Mouse (Mus musculus) ES-E14 (cell line): ENCODE data around the gene Hist1h3h. TPM values are rescaled to one million over a fixed set of nuclear protein-coding genes. Genes with fewer than 3 reads are reported as not detected.
A peak's percentile ranks its signal among the peaks of the same experiment; 100 is the strongest.
"Not testable (repeated sequence)": the region's sequence is repeated elsewhere in the genome, so short reads cannot be mapped to it uniquely, and the experiment has no call there.

Source experiments
- DNase-seq: peaks from one replicate; pipeline ENCODE4 v3.0.0-alpha.2; 2013; ENCODE audit warnings: low read depth, low spot score
- H3K27ac ChIP-seq: 2 replicates; pipeline ENCODE4 v1.5.1; 2012; ENCODE audit warnings: low read depth, mild to moderate bottlenecking, low read length, moderate library complexity, mixed read lengths; ENCODE audit not compliant: poor library complexity, insufficient read depth, severe bottlenecking
- H3K36me3 ChIP-seq: 2 replicates; pipeline ENCODE4 v1.6.1; 2012; ENCODE audit warnings: mild to moderate bottlenecking, low read length, moderate library complexity, mixed read lengths; ENCODE audit not compliant: control insufficient read depth, poor library complexity, insufficient read depth, severe bottlenecking
- H3K4me1 ChIP-seq, 2 experiments: fragments of 150-350 bp in 1 of 2; sonication (generic) in 1 of 2; 2 replicates each; pipeline ENCODE4 v1.6.1; 2012; ENCODE audit warnings: low read length in 2 of 2, mild to moderate bottlenecking in 1 of 2, mixed read lengths in 1 of 2; ENCODE audit not compliant: control insufficient read depth in 2 of 2, insufficient read depth in 2 of 2, poor library complexity in 1 of 2
- H3K4me3 ChIP-seq, 2 experiments: fragments of 150-350 bp in 1 of 2; sonication (generic) in 1 of 2; 2 replicates each; pipeline ENCODE4 v1.5.1; 2012; ENCODE audit warnings: low read length in 2 of 2, low read depth in 1 of 2, mild to moderate bottlenecking in 1 of 2, mixed read lengths in 1 of 2; ENCODE audit not compliant: insufficient read depth in 1 of 2, poor library complexity in 1 of 2, severe bottlenecking in 1 of 2
- H3K9ac ChIP-seq: 2 replicates; pipeline ENCODE4 v1.6.1; 2012; ENCODE audit warnings: low read depth, mild to moderate bottlenecking, low read length, mixed read lengths; ENCODE audit not compliant: poor library complexity, insufficient read depth, severe bottlenecking
- H3K9me3 ChIP-seq: fragments of 150-350 bp; sonication (generic); 2 replicates; pipeline ENCODE4 v1.6.1; 2012; ENCODE audit warnings: low read depth, mild to moderate bottlenecking, low read length; ENCODE audit not compliant: control insufficient read depth, insufficient read depth
- CHD2 ChIP-seq: IDR thresholded peaks from 2 replicates; pipeline ENCODE4 v1.6.1; 2014; ENCODE audit warnings: mild to moderate bottlenecking, low read depth, low read length, inconsistent platforms
- HCFC1 ChIP-seq: IDR thresholded peaks from 2 replicates; pipeline ENCODE4 v1.6.1; 2012; ENCODE audit warnings: low read length, inconsistent platforms, borderline replicate concordance; ENCODE audit not compliant: insufficient read depth
- MAFK ChIP-seq: IDR thresholded peaks from 2 replicates; pipeline ENCODE4 v1.6.1; 2014; ENCODE audit warnings: mild to moderate bottlenecking, low read depth, low read length, inconsistent platforms; ENCODE audit not compliant: insufficient read depth
- ZC3H11A ChIP-seq: IDR thresholded peaks from 2 replicates; pipeline ENCODE4 v1.6.1; 2012; ENCODE audit warnings: low read depth, mild to moderate bottlenecking, inconsistent platforms, low read length, borderline replicate concordance
- ZNF384 ChIP-seq: IDR thresholded peaks from 2 replicates; pipeline ENCODE4 v1.6.1; 2012; ENCODE audit warnings: low read depth, low read length, inconsistent platforms
- in situ Hi-C, 2 experiments: fragments of 600-800 bp; cut with MboI; formaldehyde crosslinking; loops; one replicate each; pipeline ENCODE4 v1.15.1; 2025; ENCODE audit warnings: low sequenced_read_pairs in 2 of 2, inconsistent platforms in 1 of 2; ENCODE audit not compliant: unreplicated experiment in 2 of 2
- total RNA-seq: library from RNA; depleted of rRNA; stranded (reverse); fragments of 300-350 nt; gene quantifications from 2 replicates; pipeline ENCODE4 v1.2.3, GENCODE M21; 2012

Hist1h3h gene
- total RNA-seq, 1 experiment, result 2,394 TPM

DNA sequence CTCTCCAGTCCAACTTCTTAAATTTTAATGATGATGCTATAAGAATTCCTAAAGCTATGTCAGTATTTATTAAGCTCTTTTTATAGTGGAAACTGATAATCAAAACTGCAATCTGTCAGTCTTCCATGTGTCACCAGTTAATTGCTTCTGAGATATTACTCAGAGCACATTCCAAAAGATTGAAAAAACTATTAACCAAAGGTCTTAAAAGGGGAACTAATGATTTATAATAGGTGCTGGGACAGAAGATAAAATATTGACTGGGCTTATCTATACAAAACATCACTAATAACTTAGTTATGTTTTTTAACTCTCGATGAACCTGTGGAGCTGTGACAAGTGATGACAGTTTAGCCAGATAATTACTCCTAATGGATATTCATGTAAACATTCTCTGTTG lies 27.5 kb downstream of the Hist1h3h start:
- no peak for DNase-seq
- no peak overlapping the region for H3K4me3 ChIP-seq
- H3K9me3 ChIP-seq, result no peaks in the 10 kb centered on the region
- TF ChIP-seq ZNF384, result no peak
- TF ChIP-seq CHD2, result no peak
- no peak for TF ChIP-seq HCFC1
- no peak for TF ChIP-seq ZC3H11A
- no peak for TF ChIP-seq MAFK
- in situ Hi-C loops, result loop anchor here (25.0 kb wide), 2 partner anchors 292 to 1817 kb away; partner anchors contain the start of genes Hist1h1d (in 2 of the 2), Hist1h2ad (in 2 of the 2), Hist1h2ae (in 2 of the 2) and Hist1h2bf (in 2 of the 2)
- H3K36me3 ChIP-seq, result no peaks in the 10 kb centered on the region
- H3K9ac ChIP-seq, result no peak overlapping the region
- H3K4me1 ChIP-seq, result 0 out of 4 replicates have a peak, but pooled peaks cover 0 to 2% of the 10 kb centered on the region in 2 experiments
- no peak overlapping the region for H3K27ac ChIP-seq

DNA sequence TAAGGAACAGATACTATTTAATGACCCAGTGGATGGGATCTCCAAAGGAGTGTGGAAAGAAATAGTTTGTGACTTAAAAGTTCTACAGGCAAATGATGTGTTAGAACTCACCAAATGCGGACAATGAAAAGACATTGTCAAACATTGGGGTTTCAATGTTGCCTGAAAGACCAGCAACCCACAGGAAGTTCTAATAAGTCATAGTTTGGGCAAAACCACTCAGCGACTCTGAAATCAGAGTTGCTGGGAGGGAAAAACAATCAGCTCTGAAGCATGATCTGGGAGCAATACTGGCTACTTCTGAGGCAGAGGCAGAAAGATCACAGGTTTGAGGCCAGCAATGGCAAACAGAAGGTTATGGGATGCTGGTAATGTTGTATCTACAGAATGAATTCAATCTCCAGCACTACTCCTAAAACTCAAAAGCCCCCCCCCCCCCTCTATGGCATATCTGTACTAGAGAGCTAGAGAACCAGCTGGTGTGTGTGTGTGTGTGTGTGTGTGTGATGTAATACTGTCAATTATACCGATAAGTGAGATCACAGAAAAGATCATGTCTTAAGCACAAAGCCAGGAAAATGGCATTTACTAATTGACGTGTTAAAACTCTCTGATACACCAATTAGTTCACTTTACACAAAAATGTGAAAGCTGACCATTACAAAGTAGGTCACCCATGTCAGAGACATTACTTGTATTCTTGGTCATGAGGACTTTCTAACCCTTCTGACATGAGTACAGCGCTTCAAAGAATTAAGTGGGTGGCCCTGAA lies 32.1 kb downstream of the Hist1h3h start:
- no peak for TF ChIP-seq CHD2
- no peak for TF ChIP-seq ZC3H11A
- TF ChIP-seq MAFK, result no peak
- TF ChIP-seq HCFC1, result no peak
- no peak for TF ChIP-seq ZNF384
- H3K36me3 ChIP-seq, result no peaks in the 10 kb centered on the region
- peak overlapping the region; percentile 66 for H3K9ac ChIP-seq
- H3K4me3 ChIP-seq, result peak overlapping the region; percentile 67 to 69
- in situ Hi-C loops, result loop anchor here (25.0 kb wide), 2 partner anchors 288 to 1813 kb away; partner anchors contain the start of genes Hist1h1d (in 2 of the 2), Hist1h2ad (in 2 of the 2), Hist1h2ae (in 2 of the 2) and Hist1h2bf (in 2 of the 2)
- H3K4me1 ChIP-seq, result 0 out of 4 replicates have a peak, but pooled peaks cover 0 to 2% of the 10 kb centered on the region in 2 experiments
- no peak for DNase-seq
- H3K9me3 ChIP-seq, result no peaks in the 10 kb centered on the region
- peak overlapping the region; percentile 70; the same call in 1 of the 2 replicates for H3K27ac ChIP-seq

DNA sequence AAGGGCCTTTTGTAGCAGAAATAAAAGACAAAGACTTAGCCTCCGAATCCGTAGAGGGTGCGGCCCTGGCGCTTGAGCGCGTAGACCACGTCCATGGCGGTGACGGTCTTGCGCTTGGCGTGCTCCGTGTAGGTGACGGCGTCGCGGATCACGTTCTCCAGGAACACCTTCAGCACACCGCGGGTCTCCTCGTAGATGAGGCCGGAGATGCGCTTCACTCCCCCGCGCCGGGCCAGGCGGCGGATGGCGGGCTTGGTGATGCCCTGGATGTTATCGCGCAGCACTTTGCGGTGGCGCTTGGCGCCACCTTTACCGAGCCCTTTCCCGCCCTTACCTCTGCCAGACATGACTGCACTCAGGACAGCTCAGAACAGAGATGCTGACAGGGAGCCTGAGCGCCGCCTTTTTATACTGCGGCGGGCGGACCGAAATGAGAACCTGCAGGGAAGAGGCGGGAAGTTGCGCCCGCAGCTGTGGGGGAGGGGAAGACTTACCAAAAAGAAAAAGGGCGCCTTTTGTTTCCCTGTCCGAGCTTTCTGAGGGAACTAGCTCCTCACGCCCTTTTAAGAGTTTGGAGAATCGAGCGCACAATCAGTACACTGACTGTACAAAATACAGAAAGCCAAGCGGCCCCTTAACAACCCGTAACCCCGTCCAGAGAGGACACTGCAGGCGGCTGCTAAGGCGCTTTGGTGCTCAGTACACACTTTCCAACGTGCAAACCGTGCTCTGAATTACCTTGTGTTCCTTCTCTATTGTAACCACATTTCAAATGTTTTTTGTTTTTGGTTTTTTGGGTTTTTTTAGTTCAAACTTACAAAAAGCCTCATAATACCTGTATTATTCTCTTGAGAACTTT lies 32.9 kb downstream of the Hist1h3h start, which contains the start of gene Hist1h4k:
Hist1h4k (minus strand) TSS at position 347 of the 859 bp plus-strand sequence.
- H3K9me3 ChIP-seq, H3K4me1 ChIP-seq, in situ Hi-C loops, H3K36me3 ChIP-seq: not testable (repeated sequence)
- Histone ChIP-seq H3K27ac (peak within 1 kb of the TSS; percentile 91), H3K4me3 (peak within 1 kb of the TSS; percentile 67 to 69), H3K9ac (peak within 1 kb of the TSS; percentile 85)
- TF ChIP-seq HCFC1, result peak; percentile 59; the same call in 1 of the 2 replicates
- DNase-seq, result peak; percentile 95

DNA sequence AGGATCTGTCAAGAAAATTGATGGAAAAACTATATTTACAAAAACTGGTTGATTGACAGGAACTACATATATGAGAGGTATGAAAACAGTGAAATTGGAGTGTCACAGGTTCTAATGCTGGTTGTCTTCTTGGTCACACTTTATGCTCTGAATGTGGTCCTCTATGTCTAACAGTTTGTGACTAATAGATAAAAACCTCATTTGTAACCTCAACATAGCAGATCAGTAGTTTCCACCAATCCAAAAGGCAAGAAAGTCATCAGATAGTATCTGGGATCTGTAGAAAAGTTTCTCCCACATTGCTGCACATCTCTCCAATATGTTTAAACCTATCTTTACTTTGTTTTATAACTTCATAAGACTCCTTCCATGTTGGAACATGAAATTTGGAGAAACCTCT lies 34.0 kb downstream of the Hist1h3h start:
- Histone ChIP-seq H3K36me3 (no peaks in the 10 kb centered on the region), H3K9me3 (no peaks in the 10 kb centered on the region), H3K4me1 (0 out of 4 replicates have a peak, but pooled peaks cover 0 to 2% of the 10 kb centered on the region in 2 experiments), H3K27ac (no peak overlapping the region), H3K9ac (no peak overlapping the region), H3K4me3 (no peak overlapping the region)
- TF ChIP-seq MAFK (no peak), CHD2 (no peak), HCFC1 (no peak), ZNF384 (no peak), ZC3H11A (no peak)
- in situ Hi-C loops, result no loop called here
- no peak for DNase-seq
